ENCODE assay signal across 8 mouse cellular contexts in genomic region chr2:173019322-173019721, GRCm38 (mm10). TPM values are rescaled to one million over a fixed set of nuclear protein-coding genes. Genes with fewer than 3 reads are reported as not detected.
DNase-seq lines count a peak whose midpoint lies in the region; ATAC-seq and TF ChIP-seq lines count a peak whose summit lies in the region.

No protein-coding gene starts in this region.

- peaks cover 51% of the 10 kb centered on the region for H3K4me1 ChIP-seq in kidney, embryonic 15.5 days
- peaks cover 30% of the 10 kb centered on the region for H3K4me1 ChIP-seq in hindbrain, embryonic 16.5 days (ENCODE audit: control insufficient read depth, insufficient read depth, low read depth, low read length)
- H3K4me1 ChIP-seq in midbrain, postnatal 0 days (ENCODE audit: insufficient read depth, low read length), result peaks cover 14% of the 10 kb centered on the region; the same call in 1 of the 2 replicates

- DNase-seq in kidney, postnatal 14 days, result no peak
- no peak for DNase-seq in midbrain, postnatal 0 days (ENCODE audit: low spot score)
- no peak for DNase-seq in urinary bladder, postnatal 25 days (ENCODE audit: low spot score)
- no peak for DNase-seq in layer of hippocampus, postnatal 14 days (ENCODE audit: low spot score in 2 of 2)
- DNase-seq in gastrocnemius, postnatal 36 days, result no peak

- H3K36me3 ChIP-seq in kidney, embryonic 15.5 days, result peaks cover 28% of the 10 kb centered on the region
- H3K36me3 ChIP-seq in hindbrain, embryonic 16.5 days (ENCODE audit: control insufficient read depth, insufficient read depth, low read length), result peaks cover 8% of the 10 kb centered on the region; the same call in 1 of the 2 replicates
- peaks cover 18% of the 10 kb centered on the region for H3K36me3 ChIP-seq in midbrain, postnatal 0 days (ENCODE audit: insufficient read depth, low read length)

- no peak for TF ChIP-seq CTCF in midbrain, postnatal 0 days (IDR thresholded peaks at IDR 0.05)

- no peak for ATAC-seq in kidney, embryonic 15.5 days (replicated peaks; ENCODE audit: low FRiP score)
- peak; percentile 7 for ATAC-seq in activated CD4-positive, CD25-positive, alpha-beta regulatory T cell, adult 4 months
- no peak for ATAC-seq in hindbrain, embryonic 16.5 days
- no peak for ATAC-seq in midbrain, postnatal 0 days (ENCODE audit: low FRiP score)

- H3K27me3 ChIP-seq in kidney, embryonic 15.5 days, result peaks cover 13% of the 10 kb centered on the region
- peaks cover 3% of the 10 kb centered on the region for H3K27me3 ChIP-seq in hindbrain, embryonic 16.5 days (replicated peaks; ENCODE audit: control insufficient read depth, insufficient read depth, low read length)
- peaks cover 23% of the 10 kb centered on the region for H3K27me3 ChIP-seq in midbrain, postnatal 0 days (ENCODE audit: insufficient read depth, low read length)

- no peaks in the 10 kb centered on the region for H3K9me3 ChIP-seq in kidney, embryonic 15.5 days (replicated peaks)
- no peaks in the 10 kb centered on the region for H3K9me3 ChIP-seq in hindbrain, embryonic 16.5 days (ENCODE audit: control insufficient read depth, low read length)
- no peaks in the 10 kb centered on the region for H3K9me3 ChIP-seq in midbrain, postnatal 0 days (ENCODE audit: low read length)

- H3K4me2 ChIP-seq in kidney, embryonic 15.5 days, result peak overlapping the region; percentile 92
- H3K4me2 ChIP-seq in hindbrain, embryonic 16.5 days (ENCODE audit: low read length), result peak overlapping the region; percentile 74
- H3K4me2 ChIP-seq in midbrain, postnatal 0 days (ENCODE audit: low read depth, low read length, poor library complexity, severe bottlenecking), result peak overlapping the region; percentile 51

- intact Hi-C loops in gastrocnemius, postnatal 36 days (cut with DNase I), result no loop called here

- no peak overlapping the region for H3K27ac ChIP-seq in kidney, embryonic 15.5 days
- H3K27ac ChIP-seq in hindbrain, embryonic 16.5 days (ENCODE audit: low read depth, low read length), result no peak overlapping the region
- no peak overlapping the region for H3K27ac ChIP-seq in midbrain, postnatal 0 days (ENCODE audit: low read depth, low read length)

- WGBS in kidney, embryonic 15.5 days, result 14% methylated on average over 9 of the region's 9 CpGs
- WGBS in hindbrain, embryonic 16.5 days, result 19% methylated on average over 9 of the region's 9 CpGs
- 14% methylated on average over 9 of the region's 9 CpGs for WGBS in midbrain, postnatal 0 days

- H3K4me3 ChIP-seq in kidney, embryonic 15.5 days (replicated peaks), result peak overlapping the region; percentile 43
- H3K4me3 ChIP-seq in hindbrain, embryonic 16.5 days (ENCODE audit: low read length), result peak overlapping the region; percentile 37
- H3K4me3 ChIP-seq in midbrain, postnatal 0 days (ENCODE audit: low read depth, low read length), result peak overlapping the region; percentile 29; the same call in 1 of the 2 replicates

- H3K9ac ChIP-seq in kidney, embryonic 15.5 days, result peak overlapping the region; percentile 16
- 0 out of 2 replicates have a peak overlapping the region, but pooled peaks have one; percentile 24 for H3K9ac ChIP-seq in hindbrain, embryonic 16.5 days (ENCODE audit: low read depth, low read length)
- no peak overlapping the region for H3K9ac ChIP-seq in midbrain, postnatal 0 days (replicated peaks; ENCODE audit: low read length, poor library complexity, severe bottlenecking)

RNA-seq across cellular contexts. Expression of gene Rbm38, which starts 1.0 kb away (rescaled TPM):
- 32.1 and 37.3 TPM in 2 replicates for polyA plus RNA-seq in kidney, embryonic 15.5 days (2015; fragmentation: Nextera tagmentation; extraction: Ambion mirVana)
- polyA plus RNA-seq in activated CD4-positive, CD25-positive, alpha-beta regulatory T cell, adult 4 months (2017; shearing (Covaris generic)), result 100 to 1,000 TPM; 154 to 186 TPM
- polyA plus RNA-seq in hindbrain, embryonic 16.5 days (2015; fragmentation: Nextera tagmentation; extraction: Ambion mirVana), result 10.0 and 15.4 TPM in 2 replicates
- 7.6 and 8.4 TPM in 2 replicates for total RNA-seq in midbrain, postnatal 0 days (2014; rRNA removed)
- polyA plus RNA-seq in midbrain, postnatal 0 days (2015; fragmentation: Nextera tagmentation; extraction: Ambion mirVana), result 7.3 and 7.4 TPM in 2 replicates
- total RNA-seq in layer of hippocampus, postnatal 14 days (2021), result 1 to 10 TPM; 4.1 to 6.6 TPM
- total RNA-seq in gastrocnemius, postnatal 36 days (2021), result 100 to 1,000 TPM; 180 to 220 TPM

RNA-seq across cellular contexts. Expression of gene Rae1, which starts 19.4 kb away (rescaled TPM):
- polyA plus RNA-seq in kidney, embryonic 15.5 days (2015; fragmentation: Nextera tagmentation; extraction: Ambion mirVana), result 138 and 145 TPM in 2 replicates
- 10 to 100 TPM; 54.5 to 63.6 TPM for polyA plus RNA-seq in activated CD4-positive, CD25-positive, alpha-beta regulatory T cell, adult 4 months (2017; shearing (Covaris generic))
- polyA plus RNA-seq in hindbrain, embryonic 16.5 days (2015; fragmentation: Nextera tagmentation; extraction: Ambion mirVana), result 106 and 116 TPM in 2 replicates
- 93.8 and 98.3 TPM in 2 replicates for total RNA-seq in midbrain, postnatal 0 days (2014; rRNA removed)
- polyA plus RNA-seq in midbrain, postnatal 0 days (2015; fragmentation: Nextera tagmentation; extraction: Ambion mirVana), result 127 and 130 TPM in 2 replicates
- 10 to 100 TPM; 71.8 to 75.5 TPM for total RNA-seq in layer of hippocampus, postnatal 14 days (2021)
- total RNA-seq in gastrocnemius, postnatal 36 days (2021), result 10 to 100 TPM; 11.4 to 12.8 TPM

RNA-seq across cellular contexts. Expression of gene Spo11, which starts 41.8 kb away (rescaled TPM):
- 0.08 and 0.09 TPM in 2 replicates for polyA plus RNA-seq in kidney, embryonic 15.5 days (2015; fragmentation: Nextera tagmentation; extraction: Ambion mirVana)
- 1 to 10 TPM; 3.5 to 5.2 TPM for polyA plus RNA-seq in activated CD4-positive, CD25-positive, alpha-beta regulatory T cell, adult 4 months (2017; shearing (Covaris generic))
- 1.2 and 1.8 TPM in 2 replicates for polyA plus RNA-seq in hindbrain, embryonic 16.5 days (2015; fragmentation: Nextera tagmentation; extraction: Ambion mirVana)
- 1.7 and 2.8 TPM in 2 replicates for total RNA-seq in midbrain, postnatal 0 days (2014; rRNA removed)
- polyA plus RNA-seq in midbrain, postnatal 0 days (2015; fragmentation: Nextera tagmentation; extraction: Ambion mirVana), result 1.1 and 1.6 TPM in 2 replicates
- total RNA-seq in layer of hippocampus, postnatal 14 days (2021), result under 1 TPM in 1 of 2 experiments, not detected in 1; 0.24 TPM
- total RNA-seq in gastrocnemius, postnatal 36 days (2021), result under 1 TPM in 1 of 2 experiments, not detected in 1; 0.51 TPM
